Mouse (Mus musculus): ENCODE data around the gene Sgsm3.

The Sgsm3 gene

DNA sequence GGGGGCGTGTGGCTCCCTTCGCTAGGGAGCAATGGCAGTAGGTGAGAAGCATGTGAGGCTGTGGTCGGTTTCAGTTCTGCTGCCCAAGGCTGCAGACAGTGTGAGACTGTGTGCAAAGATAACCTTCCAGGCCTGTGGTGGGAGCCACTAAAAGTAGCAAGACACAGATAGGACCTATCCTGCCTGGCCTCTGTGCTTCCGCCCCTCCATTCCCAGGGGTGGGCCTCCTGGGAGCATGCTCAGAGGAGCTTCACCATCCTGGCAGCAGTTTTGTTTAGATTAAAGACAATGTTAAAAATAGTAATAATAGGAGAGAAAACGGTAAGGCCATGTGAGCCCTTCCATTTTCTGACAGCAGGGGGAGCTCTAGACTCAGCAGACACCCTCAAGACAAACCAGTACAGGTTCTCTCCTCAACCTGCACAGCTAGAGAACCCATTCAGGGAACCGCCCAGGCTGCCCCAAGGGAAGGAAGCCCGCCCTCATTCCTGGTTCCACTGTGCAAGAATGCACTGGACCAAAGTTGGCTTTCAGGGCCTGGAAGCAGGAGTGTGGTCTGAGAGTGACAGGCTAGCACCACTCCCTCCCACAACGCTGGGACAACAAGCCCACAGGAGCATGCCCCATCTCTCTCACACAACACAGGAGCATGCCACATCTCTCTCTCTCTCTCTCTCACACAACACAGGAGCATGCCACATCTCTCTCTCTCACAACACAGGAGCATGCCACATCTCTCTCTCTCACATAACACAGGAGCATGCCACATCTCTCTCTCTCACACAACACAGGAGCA is 50.0 kb downstream of the Sgsm3 start:
- DNase-seq (ENCODE audit: low spot score): peak; percentile 93

GRCm38 (mm10) chr15:81030891-81031425 is 53.4 kb downstream of the Sgsm3 start:
- DNase-seq (ENCODE audit: low spot score): no peak

DNA sequence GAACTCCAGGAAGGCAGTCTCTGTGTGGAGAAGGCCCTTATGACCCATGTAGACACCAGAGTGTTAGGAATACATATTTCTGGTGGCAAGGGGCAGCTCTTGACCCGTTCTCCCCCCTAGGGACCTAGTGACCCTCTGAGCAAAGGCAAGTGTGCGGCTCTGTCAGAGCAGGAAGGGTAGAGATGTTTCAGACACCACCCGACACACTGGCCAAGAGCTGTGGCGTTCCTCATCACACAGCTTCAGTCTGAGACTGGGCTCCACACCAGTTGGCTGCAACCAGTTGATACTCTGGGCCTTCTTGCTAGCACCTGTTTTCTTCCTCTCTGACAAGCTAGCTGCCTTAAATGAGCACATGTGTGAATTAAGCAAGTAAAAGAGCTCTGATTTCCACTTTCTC is 54.0 kb downstream of the Sgsm3 start:
- DNase-seq (ENCODE audit: low spot score): no peak

DNA sequence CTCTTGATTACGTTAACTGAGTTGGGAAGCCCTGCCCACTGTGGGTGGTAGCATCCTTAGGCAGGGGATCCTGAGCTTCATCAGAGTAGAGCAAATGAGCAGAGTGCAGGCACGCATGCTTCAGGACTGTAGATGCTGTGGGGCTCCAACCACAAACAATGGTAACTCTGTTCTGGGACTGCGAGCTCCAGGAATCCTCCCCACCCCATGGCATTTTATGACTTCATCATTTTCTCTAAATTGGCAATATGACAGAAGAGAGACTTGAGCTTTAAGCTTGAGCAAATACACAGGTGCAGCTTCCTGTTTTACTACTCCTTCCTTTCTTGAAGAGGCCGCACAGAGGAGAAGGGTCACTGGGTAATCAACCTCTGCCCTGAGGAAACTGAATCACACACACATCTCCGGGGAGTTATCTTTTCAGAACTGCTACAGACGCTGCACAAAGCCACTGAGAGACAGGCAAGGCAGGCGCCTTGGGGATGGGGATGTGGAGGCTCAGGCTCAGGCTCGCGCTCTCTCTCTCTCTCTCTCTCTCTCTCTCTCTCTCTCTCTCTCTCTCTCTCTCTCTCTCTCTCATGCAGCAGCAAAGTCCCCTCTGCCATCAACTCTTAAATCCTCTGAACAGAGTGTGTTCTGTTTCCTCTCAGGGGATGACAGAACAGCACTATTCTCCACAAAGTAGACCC is 55.5 kb downstream of the Sgsm3 start:
- DNase-seq (ENCODE audit: low spot score): no peak

DNA sequence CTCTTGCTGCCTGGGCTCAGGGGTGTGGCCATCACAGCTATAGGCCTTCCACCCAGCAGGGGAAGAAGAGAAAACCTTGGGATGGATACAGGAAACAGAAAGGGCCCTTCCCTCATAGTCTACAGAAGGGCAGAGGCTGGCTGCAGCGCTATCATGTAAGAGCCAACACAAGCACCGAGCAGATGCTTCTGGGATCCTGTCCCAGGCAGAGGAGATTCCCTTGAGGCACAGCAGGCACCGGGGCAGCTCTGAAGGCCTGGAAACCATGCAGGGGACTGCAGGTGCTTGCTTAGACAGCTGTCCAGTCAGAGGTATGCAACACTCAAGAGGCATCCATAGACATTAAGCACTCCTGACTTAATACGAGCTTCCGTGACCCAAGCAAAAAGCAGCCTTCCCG is 56.6 kb downstream of the Sgsm3 start:
- no peak for DNase-seq (ENCODE audit: low spot score)

DNA sequence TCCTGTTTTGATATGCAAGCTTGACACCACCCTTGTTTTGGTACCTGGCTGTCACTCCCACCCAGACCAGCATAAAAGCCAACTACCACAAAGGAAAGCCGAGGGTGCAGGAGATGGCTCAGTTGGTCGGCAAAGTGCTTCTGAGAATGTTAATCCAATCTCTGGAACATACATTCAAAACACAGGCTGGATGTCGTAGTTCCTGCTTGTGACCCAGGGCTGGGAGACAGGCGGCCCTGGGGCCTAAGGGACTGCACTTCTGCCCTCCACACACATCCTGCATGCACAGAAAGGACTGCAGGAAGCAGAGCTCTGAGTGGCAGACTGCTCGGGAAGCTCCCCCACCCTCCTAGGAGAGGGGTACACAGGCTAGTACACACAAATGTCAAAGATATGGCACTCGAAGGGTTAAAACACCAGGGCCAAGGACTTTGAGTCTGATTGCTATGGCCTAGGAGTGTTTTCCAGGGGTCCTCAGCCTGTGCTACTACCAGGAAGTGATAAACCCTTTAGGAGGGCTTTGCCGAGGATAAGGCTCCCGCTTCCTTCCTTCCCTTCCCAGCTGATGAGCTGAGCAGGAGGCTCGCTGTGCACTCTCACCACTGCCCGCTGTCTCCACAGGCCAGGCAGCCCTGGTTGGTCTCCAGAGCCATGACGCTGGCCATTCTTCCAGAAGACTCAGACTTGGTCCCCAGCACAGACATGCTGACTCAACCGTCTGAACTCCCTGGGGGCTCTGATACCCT is 58.0 kb downstream of the Sgsm3 start:
- DNase-seq (ENCODE audit: low spot score): no peak

DNA sequence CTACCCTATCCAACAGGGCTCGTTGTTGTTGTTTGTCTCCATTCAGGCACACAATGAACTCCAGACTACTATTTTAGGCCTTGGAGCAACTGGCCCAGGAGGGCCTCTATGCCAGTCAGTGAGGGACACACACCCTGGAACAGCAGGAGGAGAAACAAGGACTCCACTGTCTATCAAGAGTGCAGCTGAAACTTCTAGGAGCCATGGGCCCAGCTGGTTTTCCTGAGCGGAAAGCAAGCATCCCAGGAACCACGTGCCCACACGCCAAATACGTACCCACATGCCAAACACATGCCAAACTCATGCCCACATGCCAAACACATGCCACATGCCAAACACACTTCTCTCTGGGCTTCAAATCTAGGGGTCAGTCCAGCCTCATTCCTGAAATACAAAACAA is 60.9 kb downstream of the Sgsm3 start:
- no peak for DNase-seq (ENCODE audit: low spot score)

DNA sequence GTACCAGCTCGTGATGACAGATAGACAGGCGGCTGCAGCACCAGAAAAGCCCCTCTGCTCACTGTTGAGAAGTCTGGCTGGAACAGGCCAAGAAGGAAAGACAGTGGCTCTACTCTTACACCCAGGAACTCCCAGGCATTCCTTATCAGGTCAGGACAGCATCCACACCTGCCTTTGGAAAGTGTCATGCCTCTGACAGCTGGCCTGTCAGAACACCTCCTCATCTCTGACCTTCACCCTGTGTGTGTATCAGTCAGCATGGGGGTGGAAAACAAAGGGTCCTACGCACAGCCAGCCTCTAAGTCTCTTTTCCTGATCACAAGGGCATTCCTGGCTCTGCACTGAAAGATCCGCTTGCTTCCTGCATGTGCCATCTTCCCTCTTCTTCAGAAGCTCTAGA is 64.2 kb downstream of the Sgsm3 start:
- DNase-seq (ENCODE audit: low spot score): no peak

- DNase-seq (ENCODE audit: low spot score): peak; percentile 81
These were observed 64.8 kb downstream of the Sgsm3 start for GRCm38 (mm10) chr15:81042276-81042931.

DNA sequence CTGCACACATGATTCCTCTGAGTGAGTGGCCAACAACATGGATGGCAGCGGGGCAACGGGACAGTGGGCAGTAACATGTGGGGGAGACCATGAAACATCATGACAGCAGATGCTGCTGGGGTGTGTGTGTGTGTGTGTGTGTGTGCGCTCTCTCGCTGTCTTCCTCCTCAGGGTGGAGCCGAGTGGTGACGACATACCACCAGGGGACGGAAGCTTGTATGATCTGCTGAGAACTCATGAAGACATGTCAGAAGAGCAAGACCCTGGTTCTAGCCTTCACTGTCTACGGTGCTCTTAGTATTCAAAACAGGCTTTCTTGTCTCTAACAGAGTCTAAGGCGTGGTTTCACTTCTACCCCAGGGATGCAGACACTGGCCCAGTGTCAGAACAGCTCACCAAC is 66.9 kb downstream of the Sgsm3 start:
- DNase-seq (ENCODE audit: low spot score): no peak

DNA sequence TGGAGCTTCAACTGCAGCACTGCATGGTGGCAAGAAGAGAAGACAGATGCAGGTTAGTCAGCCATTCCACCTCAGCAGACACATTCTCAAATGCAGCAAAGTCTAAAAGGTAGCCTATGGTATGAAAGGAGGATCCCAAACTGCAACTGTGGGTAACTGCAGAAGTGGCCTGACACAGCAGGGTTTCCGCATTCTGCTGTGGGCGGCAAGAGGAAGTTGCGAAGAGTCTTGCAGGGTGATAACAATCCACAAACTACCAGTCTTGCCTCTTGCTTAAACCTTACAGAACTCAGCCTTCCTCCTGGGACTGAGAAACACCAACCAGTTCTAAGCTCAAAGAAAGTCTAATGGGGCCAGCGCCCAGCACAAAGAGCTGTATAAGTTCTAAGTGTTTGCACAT is 67.8 kb downstream of the Sgsm3 start:
- DNase-seq (ENCODE audit: low spot score): no peak

- no peak for DNase-seq (ENCODE audit: low spot score)
These were observed 68.5 kb downstream of the Sgsm3 start for GRCm38 (mm10) chr15:81046061-81046460.

DNA sequence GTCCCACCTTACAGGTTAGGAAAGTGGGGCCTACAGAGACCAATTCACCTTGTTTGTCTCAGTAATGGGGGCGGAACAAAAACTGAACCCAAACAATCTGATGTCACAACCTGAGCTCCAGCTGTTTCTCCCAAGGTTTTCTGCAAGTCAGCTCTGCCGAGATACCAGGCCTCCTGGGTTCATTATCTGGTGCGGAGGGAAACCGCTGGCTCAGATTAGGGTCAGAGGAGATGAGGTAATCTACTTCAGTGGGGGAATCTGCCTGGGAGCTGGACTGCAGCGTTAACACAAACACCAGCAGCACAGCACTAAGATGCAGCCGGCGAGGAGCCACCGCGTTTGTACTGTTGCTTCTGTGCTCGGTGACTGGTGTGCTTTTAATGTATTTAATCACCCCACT is 69.9 kb downstream of the Sgsm3 start:
- no peak for DNase-seq (ENCODE audit: low spot score)

DNA sequence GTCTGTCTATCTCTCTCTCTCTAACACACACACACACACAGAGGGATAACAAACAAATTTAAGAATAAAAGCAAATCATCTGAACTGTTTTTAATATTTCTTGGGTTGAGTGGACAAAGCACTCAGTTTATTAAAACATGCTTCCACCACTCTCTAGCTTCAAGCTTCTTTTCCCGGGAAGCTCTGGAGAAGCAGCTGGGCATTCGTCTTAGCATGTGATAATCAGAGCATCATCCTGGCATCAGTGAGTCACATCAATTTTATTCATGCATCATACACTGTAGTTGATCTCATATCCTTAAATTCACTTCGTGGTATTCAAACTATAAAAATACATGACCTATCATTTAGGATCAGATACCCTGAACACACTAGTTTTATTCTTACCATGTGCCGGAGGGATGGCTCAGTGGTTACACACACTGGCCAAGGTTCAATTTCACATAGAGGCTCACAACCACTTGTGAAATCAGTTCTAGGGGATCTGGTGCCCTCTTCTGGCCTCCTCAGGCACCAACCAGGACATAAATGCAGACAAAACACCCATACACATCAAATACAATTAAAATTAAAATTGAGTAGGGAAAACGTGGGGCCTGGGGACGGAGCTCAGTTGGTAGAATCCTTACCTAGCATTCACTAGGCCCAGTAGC is 72.0 kb downstream of the Sgsm3 start:
- DNase-seq (ENCODE audit: low spot score): peak; percentile 64

GRCm38 (mm10) chr15:81050488-81050887 is 72.9 kb downstream of the Sgsm3 start:
- no peak for DNase-seq (ENCODE audit: low spot score)

DNA sequence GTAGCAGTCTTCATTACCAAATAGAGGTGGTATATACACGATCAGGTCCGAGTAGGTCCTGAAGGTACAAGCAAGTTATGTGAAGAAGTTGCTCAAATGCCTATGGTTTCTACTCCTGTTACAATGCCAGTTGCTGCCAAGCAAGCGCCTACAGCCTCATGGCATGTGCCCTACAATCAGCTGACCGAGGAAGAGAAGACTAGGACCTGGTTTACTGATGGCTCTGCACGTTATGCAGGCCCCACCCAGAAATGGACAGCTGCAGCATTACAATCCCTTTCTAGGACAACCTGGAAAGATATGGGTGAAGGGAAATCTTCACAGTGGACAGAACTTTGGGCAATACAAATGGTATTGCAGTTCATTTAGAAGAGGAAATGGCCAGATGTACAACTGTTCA is 74.9 kb downstream of the Sgsm3 start:
- DNase-seq (ENCODE audit: low spot score): no peak

GRCm38 (mm10) chr15:81055488-81055887 is 77.9 kb downstream of the Sgsm3 start:
- DNase-seq (ENCODE audit: low spot score): no peak

DNA sequence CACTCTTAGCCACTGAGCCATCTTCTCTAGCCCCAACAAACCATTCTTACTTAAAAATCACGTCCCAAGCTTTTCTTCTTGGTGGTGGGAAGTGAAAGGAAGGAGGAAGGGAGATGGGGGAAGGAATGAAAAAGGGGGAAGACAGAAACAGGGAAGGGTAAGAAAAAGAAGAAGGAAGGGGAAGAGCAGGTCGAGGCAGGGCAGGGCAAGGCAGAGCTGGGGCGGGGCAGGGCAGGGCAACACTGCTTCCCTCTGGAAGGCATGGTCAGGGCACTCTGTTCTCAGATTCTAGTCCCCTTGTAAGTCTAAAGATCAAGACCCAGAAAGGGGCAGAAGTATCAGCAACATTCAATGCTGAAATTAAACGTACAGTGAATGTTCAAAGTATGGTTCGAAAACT is 80.2 kb downstream of the Sgsm3 start:
- DNase-seq (ENCODE audit: low spot score): no peak

DNA sequence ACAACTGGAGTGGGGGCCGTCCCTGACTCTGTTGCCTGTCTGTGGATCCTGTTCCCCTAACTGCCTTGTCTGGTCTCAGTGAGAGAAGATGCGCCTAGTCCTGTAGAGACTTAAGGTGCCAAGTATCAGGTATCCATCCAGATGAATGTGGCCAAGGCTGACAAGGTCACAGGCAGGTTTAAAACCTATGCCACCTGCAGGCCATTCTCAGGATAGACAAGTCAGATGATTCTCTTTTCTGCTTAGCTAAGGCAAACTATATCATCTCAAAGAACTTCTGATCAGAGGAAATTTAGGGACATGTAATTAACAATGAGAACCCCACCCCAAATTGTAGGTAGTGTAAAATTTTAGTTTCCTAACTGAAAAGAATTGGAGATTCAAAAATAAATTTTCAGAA is 83.4 kb downstream of the Sgsm3 start:
- no peak for DNase-seq (ENCODE audit: low spot score)
